Mouse (Mus musculus) heart, adult 18-20 months (tissue): ENCODE results near the gene Slc22a12. TPM values are rescaled to one million over a fixed set of nuclear protein-coding genes. Genes with fewer than 3 reads are reported as not detected.
A peak's percentile ranks its signal among the peaks of the same experiment; 100 is the strongest.

ENCODE experiments used
- DNase-seq, 2 experiments: peaks; one replicate each; pipeline ENCODE4 v3.0.0; 2021 to 2022; ENCODE audit warnings: mixed read lengths in 1 of 2
- long read RNA-seq, 2 experiments: library from polyadenylated mRNA; stranded (forward); transcript quantifications; one replicate each; pipeline ENCODE4 v2.0.0; 2021
- total RNA-seq, 2 experiments: library from RNA; stranded (reverse); gene quantifications; 2 replicates each; pipeline ENCODE4 v1.2.3; 2021

The Slc22a12 gene
- total RNA-seq = under 1 TPM in 1 of 2 experiments, not detected in 1; 0.22 TPM
- long read RNA-seq, experiment 1 = 0 reads
- long read RNA-seq, experiment 2 = 0 reads

DNA sequence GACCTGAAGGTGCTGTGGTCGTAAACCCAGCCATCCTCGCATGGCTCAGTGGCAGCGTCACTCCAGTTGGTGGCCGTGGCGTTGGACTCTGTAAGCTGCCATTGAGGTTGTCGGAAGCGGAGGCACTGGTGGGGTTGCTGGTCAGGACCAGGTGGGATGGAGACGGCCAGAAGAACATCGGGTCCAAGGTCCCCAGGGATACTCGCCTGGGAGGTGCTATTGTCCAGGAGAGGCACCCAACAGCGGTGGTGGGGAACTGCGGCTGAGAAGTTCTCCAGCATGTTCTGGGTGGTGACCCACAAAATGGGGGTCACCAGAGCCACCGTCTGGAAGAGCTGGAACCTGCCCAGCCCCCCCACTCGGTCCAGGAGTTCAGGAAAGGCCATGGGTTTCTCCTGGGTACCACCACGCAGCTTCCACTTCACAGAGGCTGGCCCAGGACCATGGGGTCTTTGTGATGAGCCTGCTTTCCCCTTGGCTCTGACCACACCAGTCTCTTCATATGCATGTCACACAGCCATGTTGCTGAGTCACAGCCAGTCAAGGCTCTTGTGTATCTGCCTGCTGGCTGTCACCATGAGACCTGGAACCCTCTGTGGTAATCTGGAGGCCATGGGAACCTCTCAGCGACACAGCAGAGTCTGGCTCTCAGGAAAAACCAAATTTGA, at the start of gene Slc22a12:
Slc22a12 (minus strand) TSS at position 666 of the 668 bp plus-strand sequence.
- DNase-seq = no peak

- DNase-seq = no peak
These were observed 29.2 kb upstream of the Slc22a12 start for GRCm38 (mm10) chr19:6572001-6572400.

GRCm38 (mm10) chr19:6571476-6571875, 28.6 kb upstream of the Slc22a12 start:
- no peak for DNase-seq

GRCm38 (mm10) chr19:6569561-6569960, 26.7 kb upstream of the Slc22a12 start:
- no peak for DNase-seq

DNA sequence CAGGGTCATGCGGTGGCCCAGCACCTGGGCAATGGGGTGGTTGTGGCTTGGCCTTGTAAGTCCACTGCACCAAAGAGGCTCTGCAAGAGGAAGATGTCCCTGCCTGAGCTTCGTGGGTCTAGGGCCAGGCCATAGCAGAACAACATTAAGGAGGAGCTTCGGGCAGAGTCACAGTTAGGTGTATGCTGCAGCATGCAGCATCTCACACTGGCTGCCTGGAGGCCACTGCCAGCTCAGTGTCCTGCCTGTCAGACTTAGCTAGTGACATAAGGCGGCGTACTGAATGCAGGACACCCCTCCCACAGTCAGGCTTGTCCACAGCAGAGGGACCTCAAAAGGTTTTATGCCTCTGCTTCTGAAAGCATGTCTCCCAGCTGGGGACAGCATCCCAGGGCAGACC, 26.2 kb upstream of the Slc22a12 start:
- no peak for DNase-seq

- DNase-seq = peak in 1 of 2 experiments; percentile 33
These were observed 23.6 kb upstream of the Slc22a12 start for GRCm38 (mm10) chr19:6566450-6566849.

DNA sequence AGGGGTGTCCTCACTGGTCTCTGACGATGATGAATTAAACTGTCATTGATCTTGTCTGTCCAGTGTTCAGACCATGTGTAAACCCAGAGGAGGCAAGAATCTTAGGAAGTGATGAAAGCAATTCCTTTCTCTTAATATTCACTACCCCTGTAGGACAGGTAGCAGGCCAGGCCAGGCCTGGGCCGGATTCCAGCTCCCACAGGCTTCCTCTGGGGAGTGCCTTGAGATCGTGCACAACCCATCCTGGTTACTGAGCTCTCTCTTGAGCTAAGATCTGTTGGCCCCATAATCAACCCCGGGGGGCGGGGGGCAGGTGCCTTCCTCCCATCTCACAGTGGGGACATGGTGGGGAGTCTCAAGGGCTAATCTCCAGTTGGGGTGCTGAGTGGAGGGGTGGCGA, 22.3 kb upstream of the Slc22a12 start:
- DNase-seq = no peak

DNA sequence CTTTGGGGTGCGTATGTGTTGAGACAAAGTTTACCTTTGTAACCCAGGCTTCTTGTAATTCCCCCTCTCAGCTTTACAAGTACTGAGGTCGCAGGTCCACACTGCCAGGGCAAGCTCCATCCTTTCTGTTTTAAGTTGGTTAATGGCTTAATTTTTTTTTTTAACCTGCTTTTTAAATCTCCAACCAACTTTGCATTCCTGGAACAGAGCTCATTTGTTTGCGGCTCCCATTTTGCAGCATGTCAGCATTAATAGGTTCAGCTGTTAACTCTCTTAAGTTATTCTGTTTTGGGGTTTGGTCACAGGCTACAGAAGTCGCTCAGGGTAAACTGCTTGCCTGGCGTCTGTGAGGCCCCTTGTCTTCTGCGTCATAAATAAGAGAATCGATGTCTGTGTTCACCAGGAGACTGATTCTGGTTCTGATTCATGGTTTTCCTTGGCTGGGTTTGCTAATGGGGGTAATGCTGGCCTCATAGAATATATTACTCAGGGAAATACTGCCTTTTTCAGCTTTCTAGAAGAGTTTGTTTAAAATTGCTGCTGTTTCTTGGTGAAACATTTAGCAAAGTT, 17.5 kb upstream of the Slc22a12 start:
- DNase-seq = no peak

GRCm38 (mm10) chr19:6559576-6559975, 16.7 kb upstream of the Slc22a12 start:
- no peak for DNase-seq

DNA sequence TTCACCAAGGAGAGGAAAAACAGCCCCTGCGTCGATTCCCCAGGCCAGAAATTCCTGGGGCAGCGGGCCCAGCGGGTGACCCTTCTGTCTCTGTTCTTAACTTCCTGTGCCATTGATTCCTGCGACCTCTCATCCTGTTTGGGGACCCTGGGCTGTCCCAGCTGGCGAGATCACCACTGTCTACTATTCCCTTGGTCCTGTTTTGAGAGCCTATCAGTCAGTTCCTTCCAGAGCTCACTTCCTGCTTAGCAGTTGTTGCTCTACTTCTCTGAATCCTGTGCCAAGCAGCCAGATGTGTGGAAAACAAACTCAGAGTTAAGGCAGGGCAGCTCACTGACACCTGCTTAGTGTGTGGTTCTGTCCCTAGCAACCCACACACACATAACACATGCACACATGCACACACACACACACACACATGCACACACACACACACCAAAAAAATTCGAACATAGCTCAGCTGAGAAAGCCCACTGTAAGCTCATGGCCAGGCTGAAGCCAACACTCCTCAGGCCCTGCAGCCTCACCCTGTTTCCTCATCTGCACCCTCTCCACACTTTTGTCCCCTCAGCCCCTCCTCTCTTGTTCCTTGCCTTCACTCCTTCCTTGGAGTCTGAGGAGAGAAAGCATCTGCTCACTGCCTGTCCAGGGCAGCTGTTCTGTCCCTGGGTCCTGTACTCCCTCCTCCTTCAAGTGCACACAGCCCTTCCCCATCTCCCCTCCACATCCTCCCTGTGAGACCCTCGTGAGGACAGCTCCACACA, 11.2 kb upstream of the Slc22a12 start:
- peak; percentile 78 to 88 for DNase-seq

DNA sequence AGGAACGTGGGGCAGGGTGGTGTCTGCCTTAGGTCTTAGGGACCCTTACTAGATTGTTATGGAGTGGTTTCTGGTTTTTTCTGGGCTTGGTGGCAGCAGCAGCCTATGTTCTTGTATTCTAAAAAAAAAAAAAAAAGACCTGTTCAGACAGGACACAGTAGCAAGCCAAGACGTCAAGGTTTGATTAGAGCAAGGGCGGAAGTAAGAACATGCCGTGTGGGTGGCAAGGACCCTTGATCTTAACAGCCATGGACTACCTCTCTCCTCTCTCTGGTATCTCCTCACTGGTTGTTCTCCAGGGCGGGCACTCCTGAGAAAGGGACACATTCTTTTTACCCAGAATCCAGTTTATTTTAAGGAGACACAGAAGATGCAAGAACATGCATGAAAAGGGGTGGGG, 10.3 kb upstream of the Slc22a12 start:
- DNase-seq = peak in 1 of 2 experiments; percentile 20

GRCm38 (mm10) chr19:6552302-6553028, 9.6 kb upstream of the Slc22a12 start:
- DNase-seq = peak; percentile 33 to 55

GRCm38 (mm10) chr19:6551215-6551614, 8.4 kb upstream of the Slc22a12 start:
- DNase-seq = no peak

- DNase-seq = no peak
These were observed 6.7 kb upstream of the Slc22a12 start for GRCm38 (mm10) chr19:6549566-6549965.

DNA sequence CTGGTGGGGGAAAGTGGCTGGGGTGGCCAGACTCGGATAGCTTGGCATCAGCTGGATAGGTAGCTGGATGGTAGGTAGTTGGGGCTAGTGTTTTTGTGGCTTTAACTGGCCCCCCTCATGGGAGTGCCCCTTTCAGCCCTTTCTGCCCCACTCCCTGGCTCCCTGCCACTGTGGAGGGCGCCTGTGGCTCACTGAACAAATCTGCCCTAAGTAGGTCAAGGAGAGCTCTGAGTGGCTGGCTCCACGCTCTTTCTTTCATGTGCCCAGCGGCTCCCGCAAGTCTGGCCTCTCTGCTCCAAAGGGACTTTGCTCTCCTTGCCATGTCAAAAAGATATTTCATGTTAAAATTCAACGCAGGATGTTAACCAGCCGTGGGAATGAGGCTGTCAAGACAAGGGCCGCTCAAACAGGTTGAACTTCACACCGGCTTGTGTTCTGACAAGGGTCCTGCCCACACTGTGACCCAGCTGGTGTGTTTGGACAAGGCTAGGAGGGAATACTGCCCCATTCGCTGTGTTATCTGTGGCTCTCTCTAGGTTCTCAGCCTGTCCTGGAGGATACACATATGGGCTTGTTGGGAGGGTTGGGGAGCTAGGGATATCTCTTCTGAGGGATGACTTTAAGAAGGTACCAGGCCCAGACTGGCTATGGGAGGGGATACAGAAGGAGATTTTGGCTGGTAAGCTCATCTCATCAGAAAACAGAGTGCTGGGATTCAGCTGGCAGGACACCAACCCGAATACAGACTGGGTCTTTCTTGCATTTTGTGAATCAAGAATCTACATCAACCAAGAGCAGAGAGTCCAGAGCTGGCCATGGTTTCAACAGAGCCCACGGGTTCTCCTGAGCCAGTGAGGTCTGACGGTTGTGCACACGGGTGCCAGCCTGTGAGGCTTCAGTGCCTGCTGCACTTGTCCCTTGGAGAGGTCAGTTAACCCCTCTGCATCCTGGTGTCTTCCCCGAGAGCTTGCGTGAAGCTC, 5.9 kb upstream of the Slc22a12 start:
- peak in 1 of 2 experiments; percentile 8 for DNase-seq

GRCm38 (mm10) chr19:6547801-6548200, 5.0 kb upstream of the Slc22a12 start:
- DNase-seq = no peak

DNA sequence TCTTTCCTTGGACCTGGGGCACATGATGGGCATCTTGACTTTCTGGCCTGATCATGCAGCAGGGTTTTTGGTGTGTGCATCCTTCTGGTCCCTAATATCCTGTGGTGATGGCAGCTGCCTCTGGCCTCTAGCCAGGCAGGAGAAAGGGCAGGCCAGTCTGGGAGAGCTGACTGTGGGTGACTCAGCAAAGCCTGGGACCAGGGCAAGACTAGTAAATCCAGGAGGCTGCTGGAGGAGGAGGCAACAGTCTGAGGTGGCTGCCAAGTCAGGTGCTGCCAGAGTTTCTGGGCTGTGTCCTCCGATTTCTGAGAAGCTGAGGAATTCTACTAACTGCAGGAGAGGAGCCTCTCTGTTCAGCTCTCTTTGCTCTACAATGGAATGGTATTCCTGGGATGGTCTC, 3.3 kb upstream of the Slc22a12 start:
- peak; percentile 63 to 75 for DNase-seq

GRCm38 (mm10) chr19:6545481-6545880, 2.6 kb upstream of the Slc22a12 start:
- no peak for DNase-seq

- no peak for DNase-seq
These were observed 1.9 kb upstream of the Slc22a12 start for GRCm38 (mm10) chr19:6544712-6545111.

DNA sequence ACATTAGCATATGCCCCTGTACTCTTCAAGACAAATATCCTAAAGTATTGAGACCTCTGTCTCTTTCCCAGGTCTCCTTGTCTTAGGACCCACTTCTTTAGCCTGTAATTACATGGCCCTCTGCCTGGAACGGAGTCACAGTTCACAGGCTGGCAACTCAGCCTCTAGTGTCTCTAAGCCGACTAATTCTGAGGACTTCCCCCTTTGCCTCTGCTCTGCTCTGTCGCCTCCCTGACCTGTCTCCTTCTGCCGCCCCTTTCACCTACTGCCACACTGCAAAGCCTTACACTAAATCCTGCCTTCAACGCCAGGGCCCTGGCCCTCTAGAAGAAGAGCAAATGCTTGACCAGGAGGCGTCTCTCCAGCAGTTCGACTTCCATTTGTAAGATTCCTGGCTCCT, 686 bp upstream of the Slc22a12 start:
- DNase-seq = no peak

GRCm38 (mm10) chr19:6543035-6543383, 177 bp upstream of the Slc22a12 start:
- no peak for DNase-seq
